Comparison of ENCODE assay signal across 14 mouse cellular contexts in the genomic region with DNA sequence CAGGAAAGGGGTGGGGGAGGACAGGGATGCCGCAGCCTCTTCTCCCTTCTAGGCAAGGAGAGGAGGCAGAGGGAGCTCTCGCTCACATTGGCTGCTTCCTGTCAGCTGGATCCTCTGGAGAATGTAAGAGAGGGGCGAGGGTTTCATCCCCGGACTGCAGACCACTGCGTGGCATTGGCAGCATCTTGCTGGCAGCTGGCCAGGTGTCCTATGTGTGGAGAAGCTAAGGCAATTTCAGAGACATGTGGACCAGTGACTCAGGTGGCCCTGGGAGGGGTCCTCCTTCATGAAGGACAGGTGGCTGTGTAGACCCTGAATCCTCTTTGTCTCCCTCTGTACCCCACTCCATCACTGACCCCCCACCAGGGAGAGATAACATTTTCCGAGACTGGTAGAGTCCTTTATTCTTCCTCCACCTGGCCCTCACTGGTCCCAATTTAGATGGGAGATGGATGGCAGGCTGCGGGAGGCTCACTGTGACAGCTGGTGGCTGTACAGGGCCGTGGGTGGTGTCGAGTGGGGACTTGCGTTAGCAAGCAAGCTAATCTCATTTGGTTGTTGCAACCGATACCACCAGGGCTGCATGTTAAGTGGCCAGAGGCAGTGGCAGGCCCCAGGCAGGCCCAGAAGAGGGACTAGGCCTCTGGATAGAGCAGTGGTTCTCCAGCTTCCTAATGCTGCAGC. TPM values are rescaled to one million over a fixed set of nuclear protein-coding genes. Genes with fewer than 3 reads are reported as not detected.
DNase-seq lines count a peak whose midpoint lies in the region; TF ChIP-seq lines count a peak whose summit lies in the region.
"Had no signal": no experiment of that assay in that cellular context is flagged by ENCODE, and none has a peak within 500 bp of the region (broad histone marks: within the 10 kb centered on the region; RNA-seq: fewer than 3 reads in every experiment).

No protein-coding gene starts in this region.

- no peak for TF ChIP-seq CTCF in left cerebral cortex, adult 2 months (IDR thresholded peaks at IDR 0.05)

- H3K4me3 ChIP-seq in left cerebral cortex, adult 2 months, result no peak overlapping the region
- H3K4me3 ChIP-seq: intestine, embryonic 15.5 days; liver, embryonic 12.5 days had no signal

- H3K27ac ChIP-seq in left cerebral cortex, adult 2 months, result peak overlapping the region; percentile 85
- H3K27ac ChIP-seq: intestine, embryonic 15.5 days; liver, embryonic 12.5 days had no signal

- intact Hi-C loops in left cerebral cortex, adult 2 months (cut with DNase I), result no loop called here
- intact Hi-C loops in heart, postnatal 25 days (cut with DNase I), result no loop called here

- DNase-seq in frontal cortex, adult 2 months (ENCODE audit: extremely low spot score in 1 of 2, low spot score in 1 of 2), result peak; percentile 48 to 82
- no peak for DNase-seq in frontal cortex, postnatal 14 days (ENCODE audit: low spot score in 2 of 2)
- peak; percentile 80 for DNase-seq in right cerebral cortex, adult 18-20 months
- DNase-seq in right cerebral cortex, postnatal 4 days, result no peak
- peak; percentile 49 to 72 for DNase-seq in left cerebral cortex, adult 2 months (ENCODE audit: extremely low spot score in 1 of 2, low spot score in 2 of 2)
- peak; percentile 58 to 75 for DNase-seq in right cerebral cortex, postnatal 36 days (ENCODE audit: low spot score in 2 of 2)
- DNase-seq in heart, postnatal 25 days (ENCODE audit: low spot score), result no peak
- DNase-seq: adrenal gland, postnatal 36 days; heart, adult 11 months; kidney, postnatal 25 days; lung, postnatal 14 days had no signal

RNA-seq across cellular contexts. Expression of a gene that starts 22.6 kb away (rescaled TPM):
- polyA plus RNA-seq in frontal cortex, adult 2 months (2012; rRNA removed), result 33.3 and 38.6 TPM in 2 replicates
- total RNA-seq in left cerebral cortex, adult 2 months (2021), result 10 to 100 TPM; 58.7 to 60.6 TPM
- under 1 TPM; 0.36 to 0.42 TPM for total RNA-seq in heart, postnatal 25 days (2021)
- total RNA-seq: common myeloid progenitor, adult 5-6 weeks had no signal

RNA-seq across cellular contexts. Expression of a gene that starts 30.4 kb away (rescaled TPM):
- 58.6 and 62.5 TPM in 2 replicates for polyA plus RNA-seq in frontal cortex, adult 2 months (2012; rRNA removed)
- 10 to 100 TPM; 59.1 to 63.4 TPM for total RNA-seq in left cerebral cortex, adult 2 months (2021)
- 10 to 100 TPM; 18.3 to 21.4 TPM for total RNA-seq in heart, postnatal 25 days (2021)

Comparison
In these comparisons a context has a peak if more than half of its experiments do, and no peak if none do; other contexts are left out.
1. DNase-seq: peak in frontal cortex, adult 2 months (2 of 2), right cerebral cortex, adult 18-20 months (single experiment), left cerebral cortex, adult 2 months (2 of 2) and right cerebral cortex, postnatal 36 days (2 of 2); none in frontal cortex, postnatal 14 days (0 of 2), right cerebral cortex, postnatal 4 days (single experiment) and heart, postnatal 25 days (single experiment).
2. RNA of a gene that starts 22.6 kb away (total RNA-seq): 58.7 to 60.6 TPM in left cerebral cortex, adult 2 months; 0.36 to 0.42 TPM in heart, postnatal 25 days; every median in the first group is over 10 times any median in the second.